Mouse (Mus musculus) macrophage (primary cell): ENCODE results near the gene Cfap54. TPM values are rescaled to one million over a fixed set of nuclear protein-coding genes. Genes with fewer than 3 reads are reported as not detected.

ENCODE experiments used
- H3K27ac ChIP-seq: fragments of 350-480 bp; formaldehyde crosslinking; 2 replicates; pipeline ENCODE4 v1.9.0; 2021
- H3K36me3 ChIP-seq: fragments of 350-480 bp; formaldehyde crosslinking; 2 replicates; pipeline ENCODE4 v1.9.0; 2021; ENCODE audit errors: inconsistent target
- H3K4me3 ChIP-seq: fragments of 350-480 bp; formaldehyde crosslinking; 2 replicates; pipeline ENCODE4 v1.9.0; 2021; ENCODE audit errors: inconsistent target
- H3K79me2 ChIP-seq: fragments of 350-480 bp; formaldehyde crosslinking; 2 replicates; pipeline ENCODE4 v1.9.0; 2021; ENCODE audit errors: inconsistent target
- WGBS: methylation state at CpG from one replicate; pipeline ENCODE4 v1.1.7; 2026; ENCODE audit warnings: inconsistent platforms; ENCODE audit not compliant: missing documents; 5-methylcytosine and 5-hydroxymethylcytosine counted together
- polyA plus RNA-seq: library from polyadenylated mRNA; stranded (reverse); fragments of 250-400 nt; gene quantifications from 3 replicates; pipeline ENCODE4 v1.2.4, GENCODE M21; 2018; ENCODE audit warnings: inconsistent platforms
- total RNA-seq, 78 experiments: library from RNA; depleted of rRNA; stranded (reverse); fragments of 250-400 nt; gene quantifications; 1 replicate in 9 of 78; 2 replicates in 24 of 78; 3 replicates in 43 of 78; 4 replicates in 2 of 78; pipeline ENCODE4 v1.2.4; 2018; ENCODE audit warnings: inconsistent platforms in 56 of 78

The Cfap54 gene
- total RNA-seq (2018; cell fraction: chromatin; rRNA removed): 1 to 10 TPM in 14 of 26 experiments, under 1 TPM in 9, not detected in 3; 0.11 to 4.7 (median 1.4) TPM
- under 1 TPM in 14 of 26 experiments, not detected in 12; 0.03 to 0.66 (median 0.06) TPM for total RNA-seq (2018; cell fraction: cytosol; rRNA removed)
- total RNA-seq (2018; cell fraction: nucleus; rRNA removed): 1 to 10 TPM in 3 of 26 experiments, under 1 TPM in 19, not detected in 4; 0.06 to 1.3 (median 0.58) TPM
- polyA plus RNA-seq: not detected in 3 replicates

GRCm38 (mm10) chr10:93081133-93081779, at the start of gene Cfap54:
Cfap54 (minus strand) TSS chr10:93081618.
- WGBS: 7% methylated on average over 34 of the region's 34 CpGs
- peak within 1 kb of the TSS; percentile 12; the same call in 1 of the 2 replicates for H3K4me3 ChIP-seq
- no peaks in the 10 kb centered on the region for H3K79me2 ChIP-seq
- H3K36me3 ChIP-seq: no peaks in the 10 kb centered on the region
- H3K27ac ChIP-seq: no peak within 1 kb of the TSS

GRCm38 (mm10) chr10:93130456-93130940, 49.1 kb upstream of the Cfap54 start:
- no peak overlapping the region for H3K27ac ChIP-seq
- H3K36me3 ChIP-seq: no peaks in the 10 kb centered on the region
- no peak overlapping the region for H3K4me3 ChIP-seq
- H3K79me2 ChIP-seq: no peaks in the 10 kb centered on the region
- 95% methylated on average over 10 of the region's 10 CpGs for WGBS

GRCm38 (mm10) chr10:93129904-93130455, 48.6 kb upstream of the Cfap54 start:
- no peak overlapping the region for H3K4me3 ChIP-seq
- H3K27ac ChIP-seq: no peak overlapping the region
- WGBS: 87% methylated on average over 7 of the region's 9 CpGs
- H3K36me3 ChIP-seq: no peaks in the 10 kb centered on the region
- no peaks in the 10 kb centered on the region for H3K79me2 ChIP-seq

GRCm38 (mm10) chr10:93129345-93129744, 47.9 kb upstream of the Cfap54 start:
- 83% methylated on average over 1 of the region's 1 CpGs for WGBS
- Histone ChIP-seq H3K36me3 (no peaks in the 10 kb centered on the region), H3K4me3 (no peak overlapping the region), H3K27ac (no peak overlapping the region), H3K79me2 (no peaks in the 10 kb centered on the region)

- 96% methylated on average over 2 of the region's 2 CpGs for WGBS
- Histone ChIP-seq H3K4me3 (no peak overlapping the region), H3K79me2 (no peaks in the 10 kb centered on the region)
Observed at GRCm38 (mm10) chr10:93128566-93128965, 47.1 kb upstream of the Cfap54 start.

GRCm38 (mm10) chr10:93126025-93126424, 44.6 kb upstream of the Cfap54 start:
- Histone ChIP-seq H3K4me3 (no peak overlapping the region), H3K79me2 (no peaks in the 10 kb centered on the region), H3K27ac (no peak overlapping the region), H3K36me3 (no peaks in the 10 kb centered on the region)
- WGBS: 77% methylated on average over 3 of the region's 3 CpGs

More at GRCm38 (mm10) chr10:93128566-93128965, 47.1 kb upstream of the Cfap54 start:
- H3K36me3 ChIP-seq: no peaks in the 10 kb centered on the region
- no peak overlapping the region for H3K27ac ChIP-seq

GRCm38 (mm10) chr10:93123957-93124613, 42.7 kb upstream of the Cfap54 start:
- Histone ChIP-seq H3K79me2 (no peaks in the 10 kb centered on the region), H3K36me3 (no peaks in the 10 kb centered on the region), H3K27ac (peak overlapping the region; percentile 77), H3K4me3 (peak overlapping the region; percentile 32)
- WGBS: 1% methylated on average over 12 of the region's 12 CpGs

GRCm38 (mm10) chr10:93123310-93123709, 41.9 kb upstream of the Cfap54 start:
- H3K4me3 ChIP-seq: no peak overlapping the region
- H3K79me2 ChIP-seq: no peaks in the 10 kb centered on the region
- 29% methylated on average over 4 of the region's 4 CpGs for WGBS
- peak overlapping the region; percentile 77 for H3K27ac ChIP-seq
- H3K36me3 ChIP-seq: no peaks in the 10 kb centered on the region

- 33% methylated on average over 12 of the region's 12 CpGs for WGBS
- no peaks in the 10 kb centered on the region for H3K79me2 ChIP-seq
- H3K27ac ChIP-seq: peak overlapping the region; percentile 77
- H3K36me3 ChIP-seq: no peaks in the 10 kb centered on the region
- H3K4me3 ChIP-seq: no peak overlapping the region
Observed at GRCm38 (mm10) chr10:93122399-93123184, 41.2 kb upstream of the Cfap54 start.

GRCm38 (mm10) chr10:93121262-93121860, 39.9 kb upstream of the Cfap54 start:
- Histone ChIP-seq H3K27ac (no peak overlapping the region), H3K79me2 (no peaks in the 10 kb centered on the region), H3K36me3 (no peaks in the 10 kb centered on the region), H3K4me3 (no peak overlapping the region)
- WGBS: 94% methylated on average over 6 of the region's 6 CpGs

GRCm38 (mm10) chr10:93119809-93120208, 38.4 kb upstream of the Cfap54 start:
- Histone ChIP-seq H3K27ac (no peak overlapping the region), H3K36me3 (no peaks in the 10 kb centered on the region), H3K79me2 (no peaks in the 10 kb centered on the region), H3K4me3 (no peak overlapping the region)
- 96% methylated on average over 5 of the region's 5 CpGs for WGBS

GRCm38 (mm10) chr10:93116636-93117035, 35.2 kb upstream of the Cfap54 start:
- no peak overlapping the region for H3K27ac ChIP-seq
- H3K79me2 ChIP-seq: no peaks in the 10 kb centered on the region
- WGBS: 60% methylated on average over 3 of the region's 3 CpGs
- H3K36me3 ChIP-seq: no peaks in the 10 kb centered on the region
- H3K4me3 ChIP-seq: no peak overlapping the region

- Histone ChIP-seq H3K79me2 (no peaks in the 10 kb centered on the region), H3K36me3 (no peaks in the 10 kb centered on the region), H3K27ac (no peak overlapping the region), H3K4me3 (no peak overlapping the region)
- WGBS: 8% methylated on average over 1 of the region's 1 CpGs
Observed at GRCm38 (mm10) chr10:93115743-93116142, 34.3 kb upstream of the Cfap54 start.

- no peak overlapping the region for H3K27ac ChIP-seq
- no peaks in the 10 kb centered on the region for H3K79me2 ChIP-seq
- WGBS: 100% methylated on average over 1 of the region's 1 CpGs
- H3K36me3 ChIP-seq: no peaks in the 10 kb centered on the region
- H3K4me3 ChIP-seq: no peak overlapping the region
Observed at GRCm38 (mm10) chr10:93114782-93115181, 33.4 kb upstream of the Cfap54 start.
